Mouse (Mus musculus): Measurements from ENCODE around the gene H2-Oa.

The H2-Oa gene

GRCm38 (mm10) chr17:34101604-34102032 is 9.5 kb downstream of the H2-Oa start:
- DNase-seq: peak; percentile 97

GRCm38 (mm10) chr17:34102831-34103230 is 10.7 kb downstream of the H2-Oa start:
- DNase-seq: no peak

GRCm38 (mm10) chr17:34104804-34105203 is 12.7 kb downstream of the H2-Oa start:
- no peak for DNase-seq

- DNase-seq: no peak
Measured at GRCm38 (mm10) chr17:34106555-34106954, 14.4 kb downstream of the H2-Oa start.

DNA sequence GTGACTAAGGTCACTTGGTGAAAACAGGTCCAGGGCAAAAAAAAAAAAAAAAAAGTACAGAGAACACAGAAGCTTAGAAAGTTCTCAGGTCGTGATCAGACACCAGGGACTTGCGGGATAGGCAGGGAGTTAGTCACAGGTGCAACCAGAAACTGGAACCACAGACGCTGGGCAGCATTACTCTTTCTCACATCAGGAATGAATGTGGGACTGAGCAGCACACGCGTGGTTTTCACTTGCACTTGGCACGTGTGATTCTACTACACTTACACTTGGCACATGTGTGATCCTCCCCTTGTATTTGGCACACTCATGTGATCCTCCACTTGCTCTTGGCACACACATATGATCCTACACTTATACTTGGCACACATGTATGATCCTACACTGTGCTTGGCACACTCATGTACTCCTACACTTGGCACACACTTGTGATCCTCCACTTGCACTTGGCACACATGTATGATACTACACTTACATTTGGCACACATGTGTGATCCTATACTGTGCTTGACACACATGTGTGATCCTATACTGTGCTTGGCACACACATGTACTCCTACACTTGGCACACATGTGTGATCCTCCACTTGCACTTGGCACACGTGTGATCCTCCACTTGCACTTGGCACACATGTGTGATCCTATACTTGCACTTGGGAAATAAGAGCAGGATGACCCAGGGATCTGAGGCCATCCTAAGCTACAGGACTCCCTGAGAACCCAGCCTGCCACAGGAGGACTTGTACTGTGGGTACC is 15.1 kb downstream of the H2-Oa start:
- no peak for DNase-seq

DNA sequence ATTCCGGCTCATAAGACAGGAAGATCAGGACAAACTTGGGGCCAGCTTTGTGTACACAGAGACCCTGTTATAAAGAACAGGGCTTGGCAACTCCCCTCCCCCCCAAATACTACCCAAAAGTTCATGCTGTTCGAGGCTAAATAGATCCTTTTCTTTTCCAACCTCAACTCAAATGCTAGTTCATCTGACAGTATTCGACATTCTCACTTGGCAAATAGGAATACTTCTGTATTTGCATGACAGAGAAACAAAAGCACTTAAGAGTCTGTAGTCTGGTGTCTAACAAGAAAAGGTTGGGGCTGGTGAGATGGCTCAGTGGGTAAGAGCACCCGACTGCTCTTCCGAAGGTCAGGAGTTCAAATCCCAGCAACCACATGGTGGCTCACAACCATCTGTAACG is 16.3 kb downstream of the H2-Oa start:
- no peak for DNase-seq

DNA sequence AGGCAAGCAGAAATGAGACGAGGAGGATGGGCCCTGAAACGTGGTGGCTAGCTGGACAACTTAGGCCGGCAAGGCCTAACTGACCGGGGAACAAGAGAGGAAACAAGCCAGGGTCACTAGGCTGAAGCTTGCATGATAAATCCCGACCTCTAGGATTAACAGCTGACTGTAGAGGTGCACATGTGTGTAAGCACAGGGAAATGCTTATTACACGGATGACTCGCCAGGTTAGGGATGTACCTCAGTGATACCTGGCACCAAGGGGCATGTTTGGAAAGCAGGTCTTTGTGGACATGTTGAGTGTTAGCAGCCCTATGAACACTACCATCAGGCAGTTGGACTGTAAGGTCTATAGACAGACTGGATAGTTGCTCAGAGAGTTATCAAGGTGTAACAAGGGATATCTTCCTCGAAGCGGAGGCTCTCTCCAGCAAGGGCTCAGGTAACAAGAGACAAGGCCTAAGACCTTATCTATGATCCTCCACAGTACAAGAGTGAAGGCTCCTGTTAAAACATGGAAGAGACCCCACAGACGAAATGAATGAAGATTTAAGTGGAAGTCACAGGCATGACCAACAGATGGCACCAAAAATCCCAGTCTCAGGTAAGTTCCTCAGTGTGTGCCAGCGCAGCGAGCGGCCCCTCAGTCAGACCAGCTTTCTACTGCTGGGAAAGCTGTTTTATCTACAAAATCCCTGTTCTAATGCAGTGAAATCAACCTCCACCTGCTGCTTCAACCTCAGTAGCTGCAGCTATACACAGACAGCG is 17.1 kb downstream of the H2-Oa start:
- peak; percentile 58 for DNase-seq

- no peak for DNase-seq
Measured at GRCm38 (mm10) chr17:34109806-34110195, 17.7 kb downstream of the H2-Oa start.

GRCm38 (mm10) chr17:34110309-34110708 is 18.2 kb downstream of the H2-Oa start:
- DNase-seq: no peak

GRCm38 (mm10) chr17:34114114-34114513 is 22.0 kb downstream of the H2-Oa start:
- DNase-seq: no peak

DNA sequence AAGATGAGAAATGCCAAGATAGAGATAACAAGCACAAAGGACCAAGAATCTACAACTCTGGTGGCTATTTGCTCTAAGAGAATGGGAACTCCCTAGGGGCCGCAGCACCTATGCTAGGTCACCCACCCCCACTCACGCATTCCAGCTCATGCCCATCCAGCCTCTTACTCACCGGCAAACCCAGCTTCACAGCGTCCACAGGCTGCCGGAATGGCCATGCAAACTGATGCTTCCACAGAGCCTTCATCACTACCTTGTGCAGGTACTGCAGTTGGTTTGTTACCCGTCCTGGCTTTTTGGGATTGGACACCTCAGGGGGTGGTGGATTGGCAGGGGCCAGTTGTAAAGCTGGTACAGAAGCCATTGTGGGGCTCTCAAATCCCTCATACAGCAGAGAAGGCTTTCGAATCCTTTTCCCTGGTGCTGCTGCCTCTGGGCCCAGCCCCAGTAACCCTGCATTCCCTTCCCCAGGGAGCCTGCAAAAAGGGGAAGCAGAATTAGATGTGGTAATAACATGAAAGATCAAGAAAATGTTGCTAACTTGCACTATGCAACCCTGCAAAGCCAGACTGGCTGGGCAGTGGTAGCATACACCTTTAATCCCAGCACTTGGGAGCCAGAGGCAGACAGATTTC is 24.7 kb downstream of the H2-Oa start:
- no peak for DNase-seq

- DNase-seq: no peak
Measured at GRCm38 (mm10) chr17:34117421-34118112, 25.4 kb downstream of the H2-Oa start.

DNA sequence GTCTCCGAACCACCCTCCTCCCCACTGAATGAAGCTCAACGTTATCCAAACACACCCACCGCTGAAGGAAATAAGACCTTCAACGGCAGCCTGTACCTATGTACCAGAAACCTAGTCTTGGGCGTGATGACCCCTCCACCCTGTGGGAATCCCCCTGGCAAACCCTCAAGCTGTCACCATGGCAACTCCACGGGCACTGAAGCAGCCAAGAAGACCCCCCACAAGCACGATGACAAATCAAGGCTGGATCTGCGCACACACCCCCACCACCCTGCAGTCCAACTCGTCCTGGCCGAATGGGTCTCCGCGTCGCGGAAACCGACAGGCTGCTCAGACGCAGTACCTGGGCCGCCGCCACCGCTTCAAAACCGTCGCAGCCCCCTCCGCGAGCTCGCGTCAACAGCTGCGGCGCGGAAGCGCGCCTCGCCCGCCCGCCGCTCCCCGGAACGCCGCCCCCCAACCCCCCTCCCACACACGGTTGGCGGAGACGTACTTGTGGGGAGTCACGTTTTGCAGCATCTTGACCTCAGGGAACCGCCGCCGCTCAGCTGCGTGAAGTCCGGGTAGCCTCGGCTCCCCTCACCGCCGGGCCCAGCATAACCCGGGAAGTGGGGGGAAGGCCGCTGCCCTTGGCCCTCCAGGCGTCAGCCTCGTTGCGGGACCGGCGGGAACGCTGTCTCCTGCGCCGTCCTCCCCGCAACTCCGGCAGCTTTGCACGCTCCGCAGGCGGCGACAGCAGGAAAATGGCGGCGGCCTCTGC is 26.2 kb downstream of the H2-Oa start:
- DNase-seq: peak; percentile 74

GRCm38 (mm10) chr17:34118873-34119248 is 26.7 kb downstream of the H2-Oa start:
- no peak for DNase-seq

DNA sequence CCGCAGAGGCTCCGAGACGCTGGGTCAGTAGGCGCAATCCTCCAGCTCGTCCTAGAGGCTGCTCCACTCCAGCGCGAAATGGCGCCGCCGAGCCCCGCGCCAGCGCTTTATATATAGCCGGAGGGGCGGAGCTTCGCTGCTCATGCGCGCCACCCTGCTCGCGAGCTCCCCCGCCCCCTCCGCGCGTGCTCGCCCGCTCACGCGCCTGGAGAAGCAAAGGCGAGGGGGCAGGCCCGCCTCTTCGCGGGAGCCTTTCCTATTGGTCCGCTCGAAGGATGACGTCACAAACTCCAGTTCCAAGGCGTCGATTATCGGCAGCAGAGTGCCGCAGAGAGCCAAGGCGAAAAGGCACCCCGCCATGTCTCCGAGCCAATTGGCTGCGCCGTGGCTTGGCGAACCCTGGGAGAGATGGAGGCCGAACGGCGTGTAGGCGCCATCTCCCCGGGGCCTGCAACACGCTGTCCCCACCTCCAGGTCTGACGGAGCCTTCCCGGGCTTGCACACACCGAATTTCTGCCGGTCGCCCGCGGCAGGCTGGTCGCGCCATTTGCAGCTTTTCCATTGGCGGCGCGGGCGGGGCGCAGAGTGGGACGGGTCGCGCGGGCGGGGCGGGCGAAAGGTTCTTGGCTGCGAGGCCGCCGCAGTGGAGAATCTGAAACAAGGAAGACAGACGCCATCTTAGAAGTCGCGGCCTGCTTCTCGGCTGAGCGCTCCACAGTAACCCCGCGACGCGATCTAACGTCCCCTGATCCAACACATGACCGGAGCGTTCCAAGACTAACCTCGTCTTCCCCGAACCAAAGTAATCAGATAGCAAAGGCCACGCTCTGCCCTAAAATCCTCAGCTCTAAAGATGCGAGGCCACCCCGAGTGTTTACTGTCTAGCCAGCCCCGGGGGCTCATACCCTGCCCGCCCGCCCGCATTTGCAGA is 27.4 kb downstream of the H2-Oa start, which contains the start of gene H2-DMa:
Gene H2-DMa, plus strand, starts transcription at position 293 of the 931 bp plus-strand sequence.
- DNase-seq: peak; percentile 99

- peak; percentile 84 for DNase-seq
Measured at GRCm38 (mm10) chr17:34120180-34120723, 28.1 kb downstream of the H2-Oa start.

GRCm38 (mm10) chr17:34120814-34121171 is 28.7 kb downstream of the H2-Oa start:
- DNase-seq: peak; percentile 85

DNA sequence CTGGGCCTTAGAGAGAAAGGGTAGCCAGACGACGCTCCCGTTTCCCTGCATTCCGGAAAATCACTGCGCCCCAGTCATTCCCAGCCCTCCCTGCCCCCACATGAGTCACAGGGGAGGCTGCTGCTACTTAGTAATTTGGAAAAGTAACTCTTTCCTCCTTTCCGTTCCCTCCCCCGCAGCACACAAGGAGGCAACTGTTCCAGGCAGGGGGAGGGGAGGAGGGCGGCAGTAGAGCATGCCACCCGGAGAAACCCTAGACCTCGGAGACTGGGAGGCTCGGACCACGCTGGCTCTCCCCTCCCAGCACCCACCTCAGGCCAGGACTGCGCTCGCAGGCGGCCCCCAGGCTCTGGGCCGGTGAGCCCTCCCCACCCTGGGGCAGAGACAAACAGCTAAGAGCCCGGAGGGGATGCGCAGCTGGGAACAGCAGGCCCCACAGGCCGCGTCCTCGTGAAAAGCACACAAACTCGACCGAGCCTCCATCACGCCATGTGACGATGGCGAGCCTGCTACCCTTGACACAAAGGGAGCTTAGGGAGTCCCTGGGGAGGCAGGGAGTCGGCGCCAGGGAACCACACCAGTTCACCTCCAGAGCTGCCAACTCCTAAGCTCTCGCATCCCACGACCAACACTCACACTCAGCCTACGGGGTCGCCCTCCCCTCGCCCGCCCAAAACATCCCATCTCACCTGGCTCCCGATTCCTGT is 29.2 kb downstream of the H2-Oa start:
- peak; percentile 69 for DNase-seq

- no peak for DNase-seq
Measured at GRCm38 (mm10) chr17:34121879-34122187, 29.7 kb downstream of the H2-Oa start.

Measured in thymus, postnatal 25 days (tissue).